Mouse (Mus musculus) granulocyte monocyte progenitor cell, adult 5-6 weeks (primary cell): ENCODE data around the gene Efcab9. TPM values are rescaled to one million over a fixed set of nuclear protein-coding genes. Genes with fewer than 3 reads are reported as not detected.

Source experiments
- ATAC-seq: replicated peaks from 2 replicates; pipeline ENCODE4 v1.8.0; 2016; ENCODE audit warnings: mild to moderate bottlenecking, moderate TSS enrichment, inconsistent platforms; ENCODE audit not compliant: poor library complexity, severe bottlenecking
- total RNA-seq, 2 experiments: library from RNA; stranded (forward) in 1 of 2; stranded (reverse) in 1 of 2; fragments of 200-712, 200-1000 nt in 1 of 2; fragments of >200 nt in 1 of 2; fragmentation: Nextera tagmentation in 1 of 2; gene quantifications; 2 replicates each; pipeline ENCODE4 v1.2.3; 2014 to 2017

The Efcab9 gene
- not detected in 2 replicates for total RNA-seq (2014; fragmentation: Nextera tagmentation)
- 1.2 TPM in 1 of 2 replicates, not detected in the other for total RNA-seq (2017)

- ATAC-seq: no peak
Observed at GRCm38 (mm10) chr11:32531871-32532764, at the start of gene Efcab9. TSS of gene Efcab9 (minus strand) at chr11:32532081.

GRCm38 (mm10) chr11:32581031-32581430 lies 49.1 kb upstream of the Efcab9 start:
- ATAC-seq: no peak

- peak; percentile 97 for ATAC-seq
Observed at GRCm38 (mm10) chr11:32580305-32580947, 48.5 kb upstream of the Efcab9 start.

GRCm38 (mm10) chr11:32576760-32577050 lies 44.8 kb upstream of the Efcab9 start:
- ATAC-seq: no peak

- ATAC-seq: no peak
Observed at GRCm38 (mm10) chr11:32575964-32576759, 44.3 kb upstream of the Efcab9 start.

- no peak for ATAC-seq
Observed at GRCm38 (mm10) chr11:32573669-32574068, 41.8 kb upstream of the Efcab9 start.

GRCm38 (mm10) chr11:32571103-32571502 lies 39.2 kb upstream of the Efcab9 start:
- peak; percentile 13; the same call in 1 of the 2 replicates for ATAC-seq

GRCm38 (mm10) chr11:32568637-32569293 lies 36.9 kb upstream of the Efcab9 start:
- no peak for ATAC-seq

- ATAC-seq: no peak
Observed at GRCm38 (mm10) chr11:32568060-32568459, 36.2 kb upstream of the Efcab9 start.

GRCm38 (mm10) chr11:32567000-32567855 lies 35.3 kb upstream of the Efcab9 start:
- no peak for ATAC-seq

- ATAC-seq: no peak
Observed at GRCm38 (mm10) chr11:32566184-32566583, 34.3 kb upstream of the Efcab9 start.

GRCm38 (mm10) chr11:32565088-32565487 lies 33.2 kb upstream of the Efcab9 start:
- ATAC-seq: peak; percentile 78

GRCm38 (mm10) chr11:32564629-32565028 lies 32.7 kb upstream of the Efcab9 start:
- ATAC-seq: no peak

GRCm38 (mm10) chr11:32563660-32564059 lies 31.8 kb upstream of the Efcab9 start:
- peak; percentile 46 for ATAC-seq

GRCm38 (mm10) chr11:32562706-32563105 lies 30.8 kb upstream of the Efcab9 start:
- ATAC-seq: no peak

GRCm38 (mm10) chr11:32561465-32562355 lies 29.8 kb upstream of the Efcab9 start:
- peak; percentile 4 for ATAC-seq

- ATAC-seq: no peak
Observed at GRCm38 (mm10) chr11:32560015-32560770, 28.3 kb upstream of the Efcab9 start.

- peak; percentile 39 for ATAC-seq
Observed at GRCm38 (mm10) chr11:32558677-32559076, 26.8 kb upstream of the Efcab9 start.
